Mouse (Mus musculus) midbrain, embryonic 11.5 days (tissue): ENCODE data around the gene Gatc. TPM values are rescaled to one million over a fixed set of nuclear protein-coding genes. Genes with fewer than 3 reads are reported as not detected.
"Not testable (repeated sequence)": the region's sequence is repeated elsewhere in the genome, so short reads cannot be mapped to it uniquely, and the experiment has no call there.

Source experiments
- ATAC-seq: fragments of 200-750 bp; cut with Nextera tagmentation; 2 replicates; pipeline ENCODE4 v1.8.0; 2017; ENCODE audit warnings: moderate TSS enrichment, moderate library complexity; ENCODE audit not compliant: low FRiP score
- DNase-seq: peaks from one replicate; pipeline ENCODE4 v3.0.0; 2015; ENCODE audit warnings: low spot score; ENCODE audit errors: missing footprints
- H3K27ac ChIP-seq: fragments of 300-500 bp; sonication (generic); 2 replicates; pipeline ENCODE4 v1.5.1; 2014; ENCODE audit warnings: low read depth, low read length
- H3K27me3 ChIP-seq: fragments of 300-500 bp; sonication (generic); 2 replicates; pipeline ENCODE4 v1.6.1; 2014; ENCODE audit warnings: mild to moderate bottlenecking, low read length, moderate library complexity, mixed read lengths; ENCODE audit not compliant: control insufficient read depth, insufficient read depth
- H3K36me3 ChIP-seq: fragments of 300-500 bp; sonication (generic); 2 replicates; pipeline ENCODE4 v1.6.1; 2014; ENCODE audit warnings: mild to moderate bottlenecking, low read length, moderate library complexity, mixed read lengths; ENCODE audit not compliant: control insufficient read depth, insufficient read depth
- H3K4me1 ChIP-seq: fragments of 300-500 bp; sonication (generic); 2 replicates; pipeline ENCODE4 v1.6.1; 2014; ENCODE audit warnings: low read length; ENCODE audit not compliant: control insufficient read depth, insufficient read depth
- H3K4me2 ChIP-seq: fragments of 300-500 bp; sonication (generic); 2 replicates; pipeline ENCODE4 v1.6.1; 2014; ENCODE audit warnings: mild to moderate bottlenecking, moderate library complexity
- H3K4me3 ChIP-seq: fragments of 300-500 bp; sonication (generic); 2 replicates; pipeline ENCODE4 v1.5.1; 2014; ENCODE audit warnings: low read depth, low read length
- H3K9ac ChIP-seq: fragments of 300-500 bp; sonication (generic); 2 replicates; pipeline ENCODE4 v1.6.1; 2014; ENCODE audit warnings: low read length
- H3K9me3 ChIP-seq: fragments of 300-500 bp; sonication (generic); 2 replicates; pipeline ENCODE4 v1.6.1; 2016; ENCODE audit warnings: low read length; ENCODE audit not compliant: control insufficient read depth
- WGBS: fragments of 180-500 bp; shearing (Covaris S2); extraction: QIAGEN DNeasy Blood & Tissue Kit; methylation state at CpG from one replicate; pipeline ENCODE4 v1.1.7; 2014; 5-methylcytosine and 5-hydroxymethylcytosine counted together
- polyA plus RNA-seq: library from polyadenylated mRNA; unstranded; fragments of >200 nt; fragmentation: Nextera tagmentation; extraction: Ambion mirVana; gene quantifications from 2 replicates; pipeline ENCODE4 v1.2.1, GENCODE M21; 2014

The Gatc gene
- 43.5 and 46.8 TPM in 2 replicates for polyA plus RNA-seq

- peaks cover 22% of the 10 kb centered on the region for H3K36me3 ChIP-seq
- peak; percentile 91 for ATAC-seq
- peaks cover 11% of the 10 kb centered on the region; the same call in 1 of the 2 replicates for H3K4me1 ChIP-seq
- DNase-seq, result peak; percentile 100
- H3K4me2 ChIP-seq, result peak within 1 kb of the TSS; percentile 78
- peak within 1 kb of the TSS; percentile 78 for H3K27ac ChIP-seq
- H3K4me3 ChIP-seq, result peak within 1 kb of the TSS; percentile 79
- WGBS, result under 1% methylated on average over 62 of the region's 62 CpGs
- no peaks in the 10 kb centered on the region for H3K27me3 ChIP-seq
- H3K9me3 ChIP-seq, result no peaks in the 10 kb centered on the region
- peak within 1 kb of the TSS; percentile 94 for H3K9ac ChIP-seq
Observed at GRCm38 (mm10) chr5:115340577-115341313, at the start of gene Gatc, which contains the start of gene Triap1. TSS of gene Gatc (minus strand) at chr5:115341178. TSS of gene Triap1 (plus strand) at chr5:115341225.

GRCm38 (mm10) chr5:115378882-115379281, 37.9 kb upstream of the Gatc start:
- 90% methylated on average over 2 of the region's 2 CpGs for WGBS
- not testable (repeated sequence) for H3K27ac ChIP-seq, ATAC-seq

GRCm38 (mm10) chr5:115375436-115375835, 34.5 kb upstream of the Gatc start:
- H3K9me3 ChIP-seq, result peaks cover 2% of the 10 kb centered on the region; the same call in 1 of the 2 replicates
- H3K27ac ChIP-seq, result no peak overlapping the region
- H3K27me3 ChIP-seq, result no peaks in the 10 kb centered on the region
- H3K4me3 ChIP-seq, result no peak overlapping the region
- H3K36me3 ChIP-seq, result no peaks in the 10 kb centered on the region
- H3K4me2 ChIP-seq, result no peak overlapping the region
- DNase-seq (peak; percentile 81), ATAC-seq (no peak)
- H3K4me1 ChIP-seq, result peaks cover 12% of the 10 kb centered on the region; the same call in 1 of the 2 replicates
- no peak overlapping the region for H3K9ac ChIP-seq
- WGBS, result 89% methylated on average over 2 of the region's 2 CpGs

More at GRCm38 (mm10) chr5:115378882-115379281, 37.9 kb upstream of the Gatc start:
- not testable (repeated sequence) for H3K9me3 ChIP-seq, DNase-seq, H3K4me3 ChIP-seq, H3K36me3 ChIP-seq, H3K27me3 ChIP-seq, H3K4me1 ChIP-seq, H3K9ac ChIP-seq, H3K4me2 ChIP-seq

GRCm38 (mm10) chr5:115374204-115374820, 33.3 kb upstream of the Gatc start:
- Histone ChIP-seq H3K4me2 (peak overlapping the region; percentile 40), H3K27ac (peak overlapping the region; percentile 87), H3K4me1 (peaks cover 12% of the 10 kb centered on the region; the same call in 1 of the 2 replicates), H3K9ac (peak overlapping the region; percentile 44), H3K4me3 (peak overlapping the region; percentile 20), H3K27me3 (no peaks in the 10 kb centered on the region), H3K36me3 (no peaks in the 10 kb centered on the region), H3K9me3 (peaks cover 2% of the 10 kb centered on the region; the same call in 1 of the 2 replicates)
- ATAC-seq (no peak; the same call in 1 of the 2 replicates), DNase-seq (peak; percentile 96)
- 10% methylated on average over 11 of the region's 11 CpGs for WGBS

DNA sequence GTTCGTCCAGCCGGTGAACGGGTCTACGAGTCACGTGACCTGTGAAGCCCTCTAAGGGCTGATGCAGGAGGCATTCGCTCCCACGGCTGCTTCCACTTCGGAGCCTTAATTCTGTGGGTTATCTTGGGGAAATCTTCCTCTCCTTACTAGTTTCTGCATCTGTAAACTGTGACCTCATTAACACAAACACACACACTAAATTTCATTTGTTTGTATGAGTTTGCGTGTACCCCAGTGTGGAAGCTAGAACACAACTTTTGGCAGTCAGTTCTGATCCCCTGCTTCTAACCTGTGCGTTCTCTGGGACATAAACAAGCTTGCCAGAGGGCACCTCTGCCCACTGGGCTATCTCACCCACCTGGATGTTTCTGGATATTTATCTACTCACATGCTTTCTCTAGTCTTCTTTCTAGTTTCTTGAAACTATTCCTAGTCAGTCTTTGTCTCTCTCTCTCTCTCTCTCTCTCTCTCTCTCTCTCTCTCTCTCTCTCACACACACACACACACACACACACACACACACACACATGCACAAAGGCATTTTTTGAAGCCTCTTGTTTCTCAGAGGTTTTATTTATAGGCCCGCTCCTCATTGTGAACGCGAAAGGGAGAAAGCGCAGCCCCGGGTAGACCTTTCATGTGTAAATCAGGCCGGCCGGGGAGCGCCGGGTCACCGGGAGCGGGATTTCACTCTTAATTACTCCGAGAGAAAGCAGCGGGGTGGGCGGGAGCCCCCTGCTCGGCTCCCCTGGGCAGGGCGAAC, 32.6 kb upstream of the Gatc start:
- peak overlapping the region; percentile 87 for H3K27ac ChIP-seq
- H3K36me3 ChIP-seq, result no peaks in the 10 kb centered on the region
- peak; percentile 93 for DNase-seq
- no peaks in the 10 kb centered on the region for H3K27me3 ChIP-seq
- peaks cover 2% of the 10 kb centered on the region; the same call in 1 of the 2 replicates for H3K9me3 ChIP-seq
- ATAC-seq, result peak; percentile 95
- H3K4me2 ChIP-seq, result peak overlapping the region; percentile 40
- WGBS, result 7% methylated on average over 26 of the region's 26 CpGs
- peak overlapping the region; percentile 44 for H3K9ac ChIP-seq
- peaks cover 12% of the 10 kb centered on the region; the same call in 1 of the 2 replicates for H3K4me1 ChIP-seq
- peak overlapping the region; percentile 20 for H3K4me3 ChIP-seq

DNA sequence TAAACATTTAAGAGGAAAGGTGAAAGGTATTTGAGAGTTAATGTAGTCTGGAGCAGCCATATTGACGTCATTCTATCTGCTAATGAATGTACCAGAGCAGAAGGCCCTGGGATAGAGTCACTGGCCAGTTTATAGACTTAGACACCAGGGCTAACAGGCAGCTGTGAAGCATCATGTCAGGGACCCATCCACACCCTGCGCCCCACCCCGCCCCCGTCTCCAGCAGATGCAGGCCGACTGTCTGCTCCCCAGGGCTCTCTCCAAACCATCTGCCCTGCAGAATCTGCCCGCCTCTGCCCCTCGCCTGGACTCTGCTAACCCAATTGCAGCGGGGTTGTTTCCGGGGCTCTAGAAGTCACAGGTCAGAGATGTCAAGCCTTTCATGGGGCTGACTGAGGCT, 30.8 kb upstream of the Gatc start:
- DNase-seq, result peak; percentile 82
- 38% methylated on average over 9 of the region's 9 CpGs for WGBS
- Histone ChIP-seq H3K4me3 (no peak overlapping the region), H3K9me3 (peaks cover 2% of the 10 kb centered on the region; the same call in 1 of the 2 replicates), H3K4me2 (no peak overlapping the region), H3K9ac (no peak overlapping the region), H3K4me1 (peaks cover 12% of the 10 kb centered on the region; the same call in 1 of the 2 replicates), H3K27me3 (no peaks in the 10 kb centered on the region), H3K36me3 (no peaks in the 10 kb centered on the region), H3K27ac (peak overlapping the region; percentile 49)
- no peak for ATAC-seq

DNA sequence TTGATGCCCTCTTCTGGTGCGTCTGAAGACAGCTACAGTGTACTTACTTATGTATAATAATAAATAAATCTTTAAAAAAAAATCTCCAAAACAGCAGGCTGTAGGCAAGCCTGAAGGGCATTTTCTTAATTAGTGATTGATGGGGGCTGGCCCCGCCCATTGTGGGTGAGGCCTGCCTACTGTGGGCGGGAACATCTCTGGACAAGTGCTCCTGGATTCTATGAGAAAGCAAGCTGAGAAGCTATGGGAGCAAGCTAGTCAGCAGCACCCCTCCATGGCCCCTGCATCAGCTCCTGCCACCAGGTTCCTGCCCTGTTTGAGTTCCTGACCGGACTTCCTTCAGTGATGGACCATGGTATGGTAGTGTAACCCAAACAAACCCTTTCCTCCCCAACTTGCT, 23.8 kb upstream of the Gatc start:
- peaks cover 6% of the 10 kb centered on the region for H3K4me1 ChIP-seq
- no peaks in the 10 kb centered on the region for H3K27me3 ChIP-seq
- DNase-seq (no peak), ATAC-seq (no peak)
- H3K27ac ChIP-seq, result no peak overlapping the region
- H3K9ac ChIP-seq, result no peak overlapping the region
- no peak overlapping the region for H3K4me2 ChIP-seq
- H3K9me3 ChIP-seq, result no peaks in the 10 kb centered on the region
- no peak overlapping the region for H3K4me3 ChIP-seq
- H3K36me3 ChIP-seq, result no peaks in the 10 kb centered on the region
- 90% methylated on average over 4 of the region's 4 CpGs for whole genome bisulfite sequencing

GRCm38 (mm10) chr5:115362819-115363714, 22.1 kb upstream of the Gatc start:
- Histone ChIP-seq H3K36me3 (no peaks in the 10 kb centered on the region), H3K4me1 (peaks cover 6% of the 10 kb centered on the region), H3K4me2 (no peak overlapping the region), H3K27me3 (no peaks in the 10 kb centered on the region), H3K9me3 (no peaks in the 10 kb centered on the region), H3K27ac (peak overlapping the region; percentile 45), H3K4me3 (no peak overlapping the region), H3K9ac (peak overlapping the region; percentile 44; the same call in 1 of the 2 replicates)
- ATAC-seq, result peak; percentile 16; the same call in 1 of the 2 replicates
- peak; percentile 88 for DNase-seq
- WGBS, result 16% methylated on average over 19 of the region's 19 CpGs
